Mouse (Mus musculus): Measurements from ENCODE around the gene Rab6a. TPM values are rescaled to one million over a fixed set of nuclear protein-coding genes. Genes with fewer than 3 reads are reported as not detected.
"Not testable (repeated sequence)": the region's sequence is repeated elsewhere in the genome, so short reads cannot be mapped to it uniquely, and the experiment has no call there.

Rab6a gene
- polyA plus RNA-seq (2014; fragmentation: Nextera tagmentation; extraction: Ambion mirVana), result 272 and 300 TPM in 2 replicates

GRCm38 (mm10) chr7:100607214-100608129 is at the start of gene Rab6a:
Gene Rab6a (plus strand): TSS chr7:100607410.
- H3K9ac ChIP-seq (replicated peaks; ENCODE audit: low read length), result peak within 1 kb of the TSS; percentile 99
- WGBS, result under 1% methylated on average over 105 of the region's 105 CpGs
- peak; percentile 99 for DNase-seq
- no peaks in the 10 kb centered on the region for H3K9me3 ChIP-seq (ENCODE audit: control insufficient read depth, low read length)
- peak within 1 kb of the TSS; percentile 99 for H3K27ac ChIP-seq (replicated peaks; ENCODE audit: low read depth, low read length)
- H3K27me3 ChIP-seq (ENCODE audit: control insufficient read depth, insufficient read depth, low read length), result no peaks in the 10 kb centered on the region
- H3K4me1 ChIP-seq (ENCODE audit: control insufficient read depth, insufficient read depth, low read length), result peaks cover 21% of the 10 kb centered on the region
- peak within 1 kb of the TSS; percentile 95 for H3K4me3 ChIP-seq (replicated peaks; ENCODE audit: low read depth, low read length)
- ATAC-seq (ENCODE audit: low FRiP score, low TSS enrichment), result peak; percentile 96
- no peaks in the 10 kb centered on the region for H3K36me3 ChIP-seq (ENCODE audit: control insufficient read depth, insufficient read depth, low read length)
- H3K4me2 ChIP-seq (ENCODE audit: low read length), result peak within 1 kb of the TSS; percentile 67

- WGBS, result 85% methylated on average over 4 of the region's 4 CpGs
- ATAC-seq (ENCODE audit: low FRiP score, low TSS enrichment) (no peak), DNase-seq (no peak)
- Histone ChIP-seq H3K9ac (replicated peaks; ENCODE audit: low read length) (no peak overlapping the region), H3K4me1 (ENCODE audit: control insufficient read depth, insufficient read depth, low read length) (peaks cover 21% of the 10 kb centered on the region; the same call in 1 of the 2 replicates), H3K36me3 (ENCODE audit: control insufficient read depth, insufficient read depth, low read length) (0 out of 2 replicates have a peak, but pooled peaks cover 3% of the 10 kb centered on the region), H3K9me3 (ENCODE audit: control insufficient read depth, low read length) (no peaks in the 10 kb centered on the region), H3K4me3 (replicated peaks; ENCODE audit: low read depth, low read length) (no peak overlapping the region), H3K27ac (replicated peaks; ENCODE audit: low read depth, low read length) (no peak overlapping the region), H3K27me3 (ENCODE audit: control insufficient read depth, insufficient read depth, low read length) (no peaks in the 10 kb centered on the region), H3K4me2 (ENCODE audit: low read length) (no peak overlapping the region)
Observed at GRCm38 (mm10) chr7:100559331-100559730, 47.9 kb upstream of the Rab6a start.

- Histone ChIP-seq H3K27ac (replicated peaks; ENCODE audit: low read depth, low read length) (peak overlapping the region; percentile 83), H3K4me1 (ENCODE audit: control insufficient read depth, insufficient read depth, low read length) (peaks cover 12% of the 10 kb centered on the region; the same call in 1 of the 2 replicates), H3K27me3 (ENCODE audit: control insufficient read depth, insufficient read depth, low read length) (no peaks in the 10 kb centered on the region), H3K4me2 (ENCODE audit: low read length) (no peak overlapping the region), H3K9me3 (ENCODE audit: control insufficient read depth, low read length) (no peaks in the 10 kb centered on the region), H3K9ac (replicated peaks; ENCODE audit: low read length) (peak overlapping the region; percentile 12; the same call in 1 of the 2 replicates), H3K4me3 (replicated peaks; ENCODE audit: low read depth, low read length) (no peak overlapping the region), H3K36me3 (ENCODE audit: control insufficient read depth, insufficient read depth, low read length) (0 out of 2 replicates have a peak, but pooled peaks cover 3% of the 10 kb centered on the region)
- DNase-seq (peak; percentile 65), ATAC-seq (ENCODE audit: low FRiP score, low TSS enrichment) (peak; percentile 70; the same call in 1 of the 2 replicates)
- 52% methylated on average over 11 of the region's 11 CpGs for WGBS
Observed at GRCm38 (mm10) chr7:100561861-100562587, 45.2 kb upstream of the Rab6a start.

GRCm38 (mm10) chr7:100567238-100567637 is 40.0 kb upstream of the Rab6a start:
- not testable (repeated sequence) for H3K4me3 ChIP-seq (replicated peaks; ENCODE audit: low read depth, low read length); ATAC-seq (ENCODE audit: low FRiP score, low TSS enrichment); DNase-seq; H3K27me3 ChIP-seq (ENCODE audit: control insufficient read depth, insufficient read depth, low read length); H3K27ac ChIP-seq (replicated peaks; ENCODE audit: low read depth, low read length); H3K4me2 ChIP-seq (ENCODE audit: low read length); H3K9me3 ChIP-seq (ENCODE audit: control insufficient read depth, low read length); H3K9ac ChIP-seq (replicated peaks; ENCODE audit: low read length); H3K36me3 ChIP-seq (ENCODE audit: control insufficient read depth, insufficient read depth, low read length); H3K4me1 ChIP-seq (ENCODE audit: control insufficient read depth, insufficient read depth, low read length)
- 80% methylated on average over 5 of the region's 5 CpGs for WGBS

- ATAC-seq (ENCODE audit: low FRiP score, low TSS enrichment), result no peak
Observed at GRCm38 (mm10) chr7:100569907-100570306, 37.3 kb upstream of the Rab6a start.

GRCm38 (mm10) chr7:100570930-100571715 is 36.1 kb upstream of the Rab6a start:
- Histone ChIP-seq H3K4me2 (ENCODE audit: low read length) (no peak overlapping the region), H3K27ac (replicated peaks; ENCODE audit: low read depth, low read length) (no peak overlapping the region), H3K4me3 (replicated peaks; ENCODE audit: low read depth, low read length) (no peak overlapping the region), H3K9ac (replicated peaks; ENCODE audit: low read length) (no peak overlapping the region), H3K9me3 (ENCODE audit: control insufficient read depth, low read length) (no peaks in the 10 kb centered on the region), H3K27me3 (ENCODE audit: control insufficient read depth, insufficient read depth, low read length) (no peaks in the 10 kb centered on the region), H3K4me1 (ENCODE audit: control insufficient read depth, insufficient read depth, low read length) (no peaks in the 10 kb centered on the region), H3K36me3 (ENCODE audit: control insufficient read depth, insufficient read depth, low read length) (no peaks in the 10 kb centered on the region)
- WGBS, result 88% methylated on average over 3 of the region's 3 CpGs
- DNase-seq, result no peak
- ATAC-seq (ENCODE audit: low FRiP score, low TSS enrichment), result no peak

More at GRCm38 (mm10) chr7:100569907-100570306, 37.3 kb upstream of the Rab6a start:
- Histone ChIP-seq H3K9ac (replicated peaks; ENCODE audit: low read length) (no peak overlapping the region), H3K9me3 (ENCODE audit: control insufficient read depth, low read length) (no peaks in the 10 kb centered on the region), H3K4me2 (ENCODE audit: low read length) (no peak overlapping the region), H3K27ac (replicated peaks; ENCODE audit: low read depth, low read length) (no peak overlapping the region), H3K4me1 (ENCODE audit: control insufficient read depth, insufficient read depth, low read length) (no peaks in the 10 kb centered on the region), H3K36me3 (ENCODE audit: control insufficient read depth, insufficient read depth, low read length) (no peaks in the 10 kb centered on the region), H3K4me3 (replicated peaks; ENCODE audit: low read depth, low read length) (no peak overlapping the region), H3K27me3 (ENCODE audit: control insufficient read depth, insufficient read depth, low read length) (no peaks in the 10 kb centered on the region)
- DNase-seq, result no peak

GRCm38 (mm10) chr7:100572061-100572460 is 35.1 kb upstream of the Rab6a start:
- ATAC-seq (ENCODE audit: low FRiP score, low TSS enrichment) (no peak), DNase-seq (no peak)
- H3K27ac ChIP-seq (replicated peaks; ENCODE audit: low read depth, low read length), result no peak overlapping the region
- H3K4me2 ChIP-seq (ENCODE audit: low read length), result no peak overlapping the region
- no peaks in the 10 kb centered on the region for H3K27me3 ChIP-seq (ENCODE audit: control insufficient read depth, insufficient read depth, low read length)
- H3K36me3 ChIP-seq (ENCODE audit: control insufficient read depth, insufficient read depth, low read length), result no peaks in the 10 kb centered on the region
- WGBS, result 85% methylated on average over 4 of the region's 4 CpGs
- no peak overlapping the region for H3K9ac ChIP-seq (replicated peaks; ENCODE audit: low read length)
- no peak overlapping the region for H3K4me3 ChIP-seq (replicated peaks; ENCODE audit: low read depth, low read length)
- H3K4me1 ChIP-seq (ENCODE audit: control insufficient read depth, insufficient read depth, low read length), result no peaks in the 10 kb centered on the region
- no peaks in the 10 kb centered on the region for H3K9me3 ChIP-seq (ENCODE audit: control insufficient read depth, low read length)

- Histone ChIP-seq H3K9me3 (ENCODE audit: control insufficient read depth, low read length) (no peaks in the 10 kb centered on the region), H3K27ac (replicated peaks; ENCODE audit: low read depth, low read length) (no peak overlapping the region), H3K4me1 (ENCODE audit: control insufficient read depth, insufficient read depth, low read length) (no peaks in the 10 kb centered on the region), H3K9ac (replicated peaks; ENCODE audit: low read length) (no peak overlapping the region), H3K4me2 (ENCODE audit: low read length) (no peak overlapping the region), H3K4me3 (replicated peaks; ENCODE audit: low read depth, low read length) (no peak overlapping the region), H3K27me3 (ENCODE audit: control insufficient read depth, insufficient read depth, low read length) (no peaks in the 10 kb centered on the region), H3K36me3 (ENCODE audit: control insufficient read depth, insufficient read depth, low read length) (no peaks in the 10 kb centered on the region)
- WGBS, result 82% methylated on average over 4 of the region's 4 CpGs
- no peak for ATAC-seq (ENCODE audit: low FRiP score, low TSS enrichment)
- no peak for DNase-seq
Observed at GRCm38 (mm10) chr7:100572704-100573103, 34.5 kb upstream of the Rab6a start.
